Mouse (Mus musculus) hindbrain, embryonic 16.5 days (tissue): Measurements from ENCODE around the gene Gm20538. TPM values are rescaled to one million over a fixed set of nuclear protein-coding genes. Genes with fewer than 3 reads are reported as not detected.

Source experiments
- ATAC-seq: fragments of 200-750 bp; cut with Nextera tagmentation; 2 replicates; pipeline ENCODE4 v1.8.0; 2017; ENCODE audit warnings: moderate TSS enrichment, moderate library complexity
- H3K27ac ChIP-seq: fragments of 300-500 bp; sonication (generic); 2 replicates; pipeline ENCODE4 v1.5.1; 2014; ENCODE audit warnings: low read depth, mild to moderate bottlenecking, control low read depth, low read length, moderate library complexity
- H3K27me3 ChIP-seq: fragments of 300-500 bp; sonication (generic); replicated peaks from 2 replicates; pipeline ENCODE4 v1.6.1; 2014; ENCODE audit warnings: low read length; ENCODE audit not compliant: control insufficient read depth, insufficient read depth
- H3K36me3 ChIP-seq: fragments of 300-500 bp; sonication (generic); 2 replicates; pipeline ENCODE4 v1.6.1; 2014; ENCODE audit warnings: mild to moderate bottlenecking, low read length, moderate library complexity, mixed read lengths; ENCODE audit not compliant: control insufficient read depth, insufficient read depth
- H3K4me1 ChIP-seq: fragments of 300-500 bp; sonication (generic); 2 replicates; pipeline ENCODE4 v1.6.1; 2014; ENCODE audit warnings: low read depth, low read length; ENCODE audit not compliant: control insufficient read depth, insufficient read depth
- H3K4me2 ChIP-seq: fragments of 300-500 bp; sonication (generic); 2 replicates; pipeline ENCODE4 v1.6.1; 2014; ENCODE audit warnings: mild to moderate bottlenecking, low read length, control low read depth, moderate library complexity
- H3K4me3 ChIP-seq: fragments of 300-500 bp; sonication (generic); 2 replicates; pipeline ENCODE4 v1.5.1; 2014; ENCODE audit warnings: mild to moderate bottlenecking, low read length, control low read depth, moderate library complexity
- H3K9ac ChIP-seq: fragments of 300-500 bp; sonication (generic); 2 replicates; pipeline ENCODE4 v1.6.1; 2014; ENCODE audit warnings: low read depth, mild to moderate bottlenecking, control low read depth, low read length, moderate library complexity
- H3K9me3 ChIP-seq: fragments of 300-500 bp; sonication (generic); 2 replicates; pipeline ENCODE4 v1.6.1; 2014; ENCODE audit warnings: mild to moderate bottlenecking, low read length, moderate library complexity; ENCODE audit not compliant: control insufficient read depth
- WGBS: fragments of 180-500 bp; shearing (Covaris S2); extraction: QIAGEN DNeasy Blood & Tissue Kit; methylation state at CpG from one replicate; pipeline ENCODE4 v1.1.7; 2014; 5-methylcytosine and 5-hydroxymethylcytosine counted together
- polyA plus RNA-seq: library from polyadenylated mRNA; unstranded; fragments of >200 nt; fragmentation: Nextera tagmentation; extraction: Ambion mirVana; gene quantifications from 2 replicates; pipeline ENCODE4 v1.2.1, GENCODE M21; 2015

Gm20538 gene
- polyA plus RNA-seq, 1 experiment from 2014 or later = not detected

- no peak overlapping the region for H3K4me3 ChIP-seq
- no peak overlapping the region for H3K9ac ChIP-seq
- no peaks in the 10 kb centered on the region for H3K4me1 ChIP-seq
- H3K36me3 ChIP-seq = no peaks in the 10 kb centered on the region
- 83% methylated on average over 6 of the region's 6 CpGs for WGBS
- no peak overlapping the region for H3K27ac ChIP-seq
- H3K27me3 ChIP-seq = peaks cover 39% of the 10 kb centered on the region
- no peak for ATAC-seq
- no peak overlapping the region for H3K4me2 ChIP-seq
- no peaks in the 10 kb centered on the region for H3K9me3 ChIP-seq
Measured at GRCm38 (mm10) chr19:44501925-44502324, 50.7 kb downstream of the Gm20538 start.

GRCm38 (mm10) chr19:44500240-44500639, 52.4 kb downstream of the Gm20538 start:
- no peak overlapping the region for H3K4me2 ChIP-seq
- H3K27me3 ChIP-seq = peaks cover 38% of the 10 kb centered on the region
- no peaks in the 10 kb centered on the region for H3K4me1 ChIP-seq
- H3K4me3 ChIP-seq = no peak overlapping the region
- no peak overlapping the region for H3K27ac ChIP-seq
- no peaks in the 10 kb centered on the region for H3K9me3 ChIP-seq
- WGBS = 39% methylated on average over 5 of the region's 5 CpGs
- ATAC-seq = no peak
- no peak overlapping the region for H3K9ac ChIP-seq
- no peaks in the 10 kb centered on the region for H3K36me3 ChIP-seq

GRCm38 (mm10) chr19:44498936-44499335, 53.7 kb downstream of the Gm20538 start:
- no peak for ATAC-seq

GRCm38 (mm10) chr19:44496941-44497340, 55.7 kb downstream of the Gm20538 start:
- no peak overlapping the region for H3K4me3 ChIP-seq
- H3K9me3 ChIP-seq = no peaks in the 10 kb centered on the region
- H3K4me2 ChIP-seq = no peak overlapping the region
- no peaks in the 10 kb centered on the region for H3K36me3 ChIP-seq
- no peak overlapping the region for H3K9ac ChIP-seq
- peaks cover 39% of the 10 kb centered on the region for H3K27me3 ChIP-seq
- no peaks in the 10 kb centered on the region for H3K4me1 ChIP-seq
- ATAC-seq = no peak
- H3K27ac ChIP-seq = no peak overlapping the region
- 21% methylated on average over 10 of the region's 10 CpGs for WGBS

More at GRCm38 (mm10) chr19:44498936-44499335, 53.7 kb downstream of the Gm20538 start:
- 62% methylated on average over 6 of the region's 6 CpGs for WGBS
- peaks cover 36% of the 10 kb centered on the region for H3K27me3 ChIP-seq
- H3K27ac ChIP-seq = no peak overlapping the region
- no peaks in the 10 kb centered on the region for H3K9me3 ChIP-seq
- H3K9ac ChIP-seq = no peak overlapping the region
- no peak overlapping the region for H3K4me3 ChIP-seq
- no peaks in the 10 kb centered on the region for H3K4me1 ChIP-seq
- no peak overlapping the region for H3K4me2 ChIP-seq
- H3K36me3 ChIP-seq = no peaks in the 10 kb centered on the region

- H3K27ac ChIP-seq = no peak overlapping the region
- peaks cover 37% of the 10 kb centered on the region for H3K27me3 ChIP-seq
- H3K9me3 ChIP-seq = no peaks in the 10 kb centered on the region
- no peaks in the 10 kb centered on the region for H3K4me1 ChIP-seq
- H3K36me3 ChIP-seq = no peaks in the 10 kb centered on the region
- H3K9ac ChIP-seq = no peak overlapping the region
- ATAC-seq = no peak
- no peak overlapping the region for H3K4me3 ChIP-seq
- no peak overlapping the region for H3K4me2 ChIP-seq
- 24% methylated on average over 8 of the region's 8 CpGs for WGBS
Measured at GRCm38 (mm10) chr19:44496511-44496910, 56.1 kb downstream of the Gm20538 start.

Other genes with a start within 250 kb of the Gm20538 start
- 0.16 and 0.21 TPM in 2 replicates for gene Scd4, start 219.7 kb downstream of the Gm20538 start, polyA plus RNA-seq
- gene Scd1, start 145.0 kb downstream of the Gm20538 start, polyA plus RNA-seq = 7.9 and 9.3 TPM in 2 replicates
- gene Wnt8b, start 59.4 kb downstream of the Gm20538 start, polyA plus RNA-seq = 0.12 and 0.19 TPM in 2 replicates
- 0.18 and 0.47 TPM in 2 replicates for gene Sec31b, start 7.0 kb downstream of the Gm20538 start, polyA plus RNA-seq
- 705 and 838 TPM in 2 replicates for gene Ndufb8, start 2.6 kb upstream of the Gm20538 start, polyA plus RNA-seq
- 21.9 and 25.1 TPM in 2 replicates for gene Hif1an, start 10.0 kb upstream of the Gm20538 start, polyA plus RNA-seq
- 11.9 and 12.1 TPM in 2 replicates for gene Pax2, start 203.2 kb upstream of the Gm20538 start, polyA plus RNA-seq